11 mouse cellular contexts compared by ENCODE assay signal in the genomic region with DNA sequence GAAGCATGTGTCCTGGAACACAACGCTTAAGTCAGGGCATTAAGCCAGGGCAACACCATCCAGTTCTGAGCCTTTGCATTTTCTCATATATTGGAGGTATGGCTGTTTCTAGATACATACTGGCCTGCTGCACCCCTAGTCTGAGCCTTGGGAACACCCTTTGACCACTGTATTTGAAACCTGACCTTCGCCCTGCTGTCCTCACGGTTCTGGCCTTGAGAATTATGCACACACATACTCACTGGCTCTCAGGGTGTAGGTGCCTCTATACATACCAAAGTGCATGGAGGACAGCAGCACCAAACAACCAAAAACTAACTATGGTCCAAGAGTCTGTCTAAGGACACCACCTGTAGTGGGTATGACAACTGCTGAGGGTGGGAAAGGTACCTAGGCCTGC.
"Had no signal": no experiment of that assay in that cellular context is flagged by ENCODE, and none has a peak within 500 bp of the region (broad histone marks: within the 10 kb centered on the region; RNA-seq: fewer than 3 reads in every experiment).

No protein-coding gene starts in this region.

- H3K9me3 ChIP-seq: limb, embryonic 10.5 days; midbrain, embryonic 13.5 days had no signal

- ATAC-seq: hindbrain, embryonic 16.5 days; lung, postnatal 0 days; midbrain, embryonic 13.5 days had no signal

- H3K27ac ChIP-seq: left cerebral cortex, adult 2 months; limb, embryonic 10.5 days; midbrain, embryonic 13.5 days had no signal

- H3K4me2 ChIP-seq: midbrain, embryonic 13.5 days had no signal

- H3K9ac ChIP-seq: midbrain, embryonic 13.5 days had no signal

- H3K4me1 ChIP-seq: limb, embryonic 10.5 days had no signal

- H3K27me3 ChIP-seq: midbrain, embryonic 13.5 days had no signal

- DNase-seq: kidney, postnatal 14 days; lung, adult 2 months; lung, postnatal 36 days; right cerebral cortex, postnatal 4 days; thymus, adult 2 months; thymus, postnatal 25 days had no signal

- H3K4me3 ChIP-seq: left cerebral cortex, adult 2 months; limb, embryonic 10.5 days; midbrain, embryonic 13.5 days had no signal
